Mouse (Mus musculus): Measurements from ENCODE around the gene Scd2.
A peak's percentile ranks its signal among the peaks of the same experiment; 100 is the strongest.

DNA sequence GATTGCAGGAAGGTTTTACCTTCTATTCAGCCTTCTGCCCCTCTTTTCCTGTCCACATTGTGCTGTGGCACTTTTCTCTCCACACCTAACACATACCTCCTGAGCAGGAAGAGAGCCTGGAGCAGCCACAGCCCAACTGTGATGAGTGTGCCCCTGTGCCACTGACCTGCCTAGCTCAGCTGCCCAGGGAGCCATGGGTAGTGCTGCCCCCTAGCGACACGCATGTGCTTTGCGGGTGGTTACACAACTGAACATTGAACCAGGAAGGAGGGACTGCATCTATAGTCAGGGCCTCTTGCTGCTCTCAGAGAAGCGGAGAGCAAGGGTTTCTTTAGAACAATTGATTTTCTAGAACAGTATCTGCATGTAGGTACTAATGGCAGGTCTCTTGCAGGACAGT lies 2.3 kb downstream of the Scd2 start:
- no peak for TF ChIP-seq POLR2A (IDR thresholded peaks at IDR 0.05; ENCODE audit: borderline replicate concordance, low read depth, low read length)
- TF ChIP-seq CTCF (IDR thresholded peaks at IDR 0.05; ENCODE audit: low read depth, low read length) = peak; percentile 86
